Comparison of ENCODE assay signal across 12 mouse cellular contexts in the genomic region with DNA sequence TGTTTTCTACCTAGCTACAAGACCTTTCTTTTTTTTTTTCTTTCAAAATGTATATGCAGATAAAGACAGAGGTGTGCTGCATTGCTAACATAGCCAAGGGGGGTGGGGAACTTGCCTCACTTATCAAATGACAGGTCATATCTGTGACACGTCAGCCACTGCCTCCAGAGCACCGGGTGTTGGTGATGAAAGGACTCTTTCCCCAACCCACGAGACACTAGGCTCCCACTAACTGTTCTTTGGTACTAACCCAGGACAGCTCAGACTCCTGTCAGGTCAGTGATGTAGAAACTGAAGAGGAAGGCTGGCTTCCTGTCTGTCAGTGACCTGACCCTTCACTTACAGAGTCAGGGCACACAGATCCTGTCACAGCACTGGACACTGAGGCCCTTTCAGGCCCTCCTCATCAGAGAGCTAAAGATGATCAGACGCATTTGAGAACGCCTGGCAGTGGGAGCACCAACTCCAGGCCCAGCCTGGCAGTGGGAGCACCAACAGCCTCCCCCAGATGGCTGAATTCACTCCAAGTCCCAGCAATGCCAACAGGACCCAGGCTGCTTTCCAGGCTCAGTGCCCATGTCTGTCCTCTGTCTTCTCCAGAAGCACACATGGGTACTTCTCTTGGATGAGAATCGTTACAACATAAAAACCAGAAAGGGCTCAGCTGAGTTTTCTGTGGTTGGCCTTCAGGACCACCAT.
A peak's percentile ranks its signal among the peaks of the same experiment; 100 is the strongest.
DNase-seq lines count a peak whose midpoint lies in the region; ATAC-seq and TF ChIP-seq lines count a peak whose summit lies in the region.
"Had no signal": no experiment of that assay in that cellular context is flagged by ENCODE, and none has a peak within 500 bp of the region (broad histone marks: within the 10 kb centered on the region; RNA-seq: fewer than 3 reads in every experiment).

No protein-coding gene starts in this region.

- no peaks in the 10 kb centered on the region for H3K4me1 ChIP-seq in intestine, embryonic 15.5 days (replicated peaks)
- H3K4me1 ChIP-seq: hindbrain, embryonic 12.5 days had no signal

- no peaks in the 10 kb centered on the region for H3K36me3 ChIP-seq in intestine, embryonic 15.5 days
- H3K36me3 ChIP-seq: G1E; hindbrain, embryonic 12.5 days had no signal

- no peaks in the 10 kb centered on the region for H3K9me3 ChIP-seq in intestine, embryonic 15.5 days
- H3K9me3 ChIP-seq: hindbrain, embryonic 12.5 days had no signal

- peak; percentile 59 for DNase-seq in right cerebral cortex, adult 18-20 months
- DNase-seq in right cerebral cortex, postnatal 25 days, result no peak
- DNase-seq in cerebellum, postnatal 36 days, result peak; percentile 64 to 65
- peak; percentile 46 to 60 for DNase-seq in layer of hippocampus, adult 2 months (ENCODE audit: low spot score in 2 of 2)
- DNase-seq in adrenal gland, adult (ENCODE audit: inconsistent age in 2 of 2, low spot score in 1 of 2), result no peak
- no peak for DNase-seq in gastrocnemius, postnatal 4 days (ENCODE audit: low spot score in 2 of 2)
- DNase-seq: kidney, postnatal 4 days; thymus, postnatal 36 days had no signal

- H3K27me3 ChIP-seq in intestine, embryonic 15.5 days (replicated peaks), result no peaks in the 10 kb centered on the region
- H3K27me3 ChIP-seq: hindbrain, embryonic 12.5 days had no signal

- H3K4me3 ChIP-seq in layer of hippocampus, adult 2 months, result no peak overlapping the region
- H3K4me3 ChIP-seq in intestine, embryonic 15.5 days (replicated peaks), result no peak overlapping the region
- H3K4me3 ChIP-seq: hindbrain, embryonic 12.5 days; myocyte had no signal

- 53% methylated on average over 6 of the region's 6 CpGs for WGBS in intestine, embryonic 15.5 days

- H3K4me2 ChIP-seq in intestine, embryonic 15.5 days (replicated peaks), result no peak overlapping the region
- H3K4me2 ChIP-seq: hindbrain, embryonic 12.5 days had no signal

- ATAC-seq in intestine, embryonic 15.5 days, result no peak

- no peak overlapping the region for H3K9ac ChIP-seq in intestine, embryonic 15.5 days
- H3K9ac ChIP-seq: hindbrain, embryonic 12.5 days had no signal

- TF ChIP-seq CTCF in layer of hippocampus, adult 2 months (conservative IDR thresholded peaks at IDR 0.05), result no peak

- peak overlapping the region; percentile 24; the same call in 1 of the 2 replicates for H3K27ac ChIP-seq in layer of hippocampus, adult 2 months
- H3K27ac ChIP-seq in intestine, embryonic 15.5 days, result no peak overlapping the region
- H3K27ac ChIP-seq: hindbrain, embryonic 12.5 days had no signal

Comparison
In these comparisons a context has a peak if more than half of its experiments do, and no peak if none do; other contexts are left out.
1. DNase-seq: peak in right cerebral cortex, adult 18-20 months (single experiment), cerebellum, postnatal 36 days (2 of 2) and layer of hippocampus, adult 2 months (2 of 2); none in right cerebral cortex, postnatal 25 days (single experiment), adrenal gland, adult (0 of 2) and gastrocnemius, postnatal 4 days (0 of 2).